Mouse (Mus musculus) testis, adult 10 weeks (tissue): Measurements from ENCODE around the gene Acta2. TPM values are rescaled to one million over a fixed set of nuclear protein-coding genes. Genes with fewer than 3 reads are reported as not detected.

Experiments used
- polyA plus RNA-seq: library from polyadenylated mRNA; stranded (reverse); fragments of 350-450 nt; fragmentation: Illumina TruSeq; extraction: RNeasy Lipid Tissue Mini Kit (QIAGEN cat#74804); gene quantifications from one replicate; pipeline ENCODE4 v1.2.3, GENCODE M21; 2014; ENCODE audit warnings: low read depth, low replicate concordance

Gene Acta2
- polyA plus RNA-seq, result 10.7 TPM

DNA sequence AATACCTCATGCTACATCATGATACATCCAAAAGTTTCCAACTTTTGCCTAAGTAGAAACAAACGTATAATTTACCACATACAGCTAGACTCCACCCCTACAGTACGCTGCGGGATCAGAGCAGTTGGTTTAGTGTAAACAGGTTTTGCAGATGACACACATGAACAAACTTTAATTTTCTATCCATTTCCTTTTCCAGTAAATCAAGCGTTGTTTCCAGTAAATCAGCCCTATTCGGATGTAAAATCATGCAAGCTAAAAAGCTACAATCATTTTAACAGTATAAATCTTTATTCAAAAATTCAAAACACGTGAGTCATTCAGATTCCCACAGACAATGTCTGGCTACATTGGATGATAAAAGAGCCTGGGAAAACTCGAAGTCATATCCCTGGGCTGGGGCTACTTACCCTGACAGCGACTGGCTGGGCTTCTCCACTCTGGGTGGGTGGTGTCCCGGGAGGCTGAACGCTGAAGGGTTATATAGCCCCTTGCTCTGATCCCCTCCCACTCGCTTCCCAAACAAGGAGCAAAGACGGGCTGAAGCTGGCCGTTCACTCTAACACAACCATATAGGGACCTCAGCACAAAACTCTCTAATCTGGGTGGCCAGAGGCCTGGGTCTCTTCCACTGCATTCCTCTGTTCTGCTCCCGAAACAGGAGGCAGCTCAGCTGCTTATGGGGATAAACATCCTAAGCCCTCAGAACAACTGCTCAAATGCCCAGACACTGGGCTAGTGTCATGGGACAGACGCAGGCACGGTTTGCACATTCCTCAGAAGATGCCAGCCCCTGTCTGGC is at the start of gene Acta2:
Acta2 (minus strand) TSS at position 711 of the 802 bp plus-strand sequence.

GRCm38 (mm10) chr19:34289948-34290789 is 34.8 kb upstream of the Acta2 start, which contains the start of gene Fas:
TSS of gene Fas (plus strand) at chr19:34290666.

GRCm38 (mm10) chr19:34192008-34192963 is 63.1 kb downstream of the Acta2 start, which contains the start of gene Stambpl1:
TSS of gene Stambpl1 (plus strand) at chr19:34192229.

Other genes with a start within 250 kb of the Acta2 start
- gene Lipk, start 247.3 kb downstream of the Acta2 start, polyA plus RNA-seq, result 0.41 TPM
- gene Lipn, start 188.2 kb downstream of the Acta2 start, polyA plus RNA-seq, result not detected
- gene Lipm, start 154.7 kb downstream of the Acta2 start, polyA plus RNA-seq, result not detected
- gene Ankrd22, start 89.5 kb downstream of the Acta2 start, polyA plus RNA-seq, result 5.0 TPM
- 50.5 TPM for gene Stambpl1, start 63.4 kb downstream of the Acta2 start, polyA plus RNA-seq
- gene Fas, start 35.1 kb upstream of the Acta2 start, polyA plus RNA-seq, result 1.5 TPM
- gene Ch25h, start 219.6 kb upstream of the Acta2 start, polyA plus RNA-seq, result 0.20 TPM